Mouse (Mus musculus) gonadal fat pad, adult 2 months (tissue): ENCODE data around the gene Gm20708. TPM values are rescaled to one million over a fixed set of nuclear protein-coding genes. Genes with fewer than 3 reads are reported as not detected.

Experiments
- DNase-seq: peaks from one replicate; pipeline ENCODE4 v3.0.0-alpha.2; 2012; ENCODE audit warnings: low read depth
- polyA plus RNA-seq: library from polyadenylated mRNA; depleted of rRNA; stranded (reverse); fragments of >200 nt; gene quantifications from 2 replicates; pipeline ENCODE4 v1.2.3, GENCODE M21; 2012; rRNA removed

Gm20708 gene
- polyA plus RNA-seq = 0.15 TPM in 1 of 2 replicates, not detected in the other

DNA sequence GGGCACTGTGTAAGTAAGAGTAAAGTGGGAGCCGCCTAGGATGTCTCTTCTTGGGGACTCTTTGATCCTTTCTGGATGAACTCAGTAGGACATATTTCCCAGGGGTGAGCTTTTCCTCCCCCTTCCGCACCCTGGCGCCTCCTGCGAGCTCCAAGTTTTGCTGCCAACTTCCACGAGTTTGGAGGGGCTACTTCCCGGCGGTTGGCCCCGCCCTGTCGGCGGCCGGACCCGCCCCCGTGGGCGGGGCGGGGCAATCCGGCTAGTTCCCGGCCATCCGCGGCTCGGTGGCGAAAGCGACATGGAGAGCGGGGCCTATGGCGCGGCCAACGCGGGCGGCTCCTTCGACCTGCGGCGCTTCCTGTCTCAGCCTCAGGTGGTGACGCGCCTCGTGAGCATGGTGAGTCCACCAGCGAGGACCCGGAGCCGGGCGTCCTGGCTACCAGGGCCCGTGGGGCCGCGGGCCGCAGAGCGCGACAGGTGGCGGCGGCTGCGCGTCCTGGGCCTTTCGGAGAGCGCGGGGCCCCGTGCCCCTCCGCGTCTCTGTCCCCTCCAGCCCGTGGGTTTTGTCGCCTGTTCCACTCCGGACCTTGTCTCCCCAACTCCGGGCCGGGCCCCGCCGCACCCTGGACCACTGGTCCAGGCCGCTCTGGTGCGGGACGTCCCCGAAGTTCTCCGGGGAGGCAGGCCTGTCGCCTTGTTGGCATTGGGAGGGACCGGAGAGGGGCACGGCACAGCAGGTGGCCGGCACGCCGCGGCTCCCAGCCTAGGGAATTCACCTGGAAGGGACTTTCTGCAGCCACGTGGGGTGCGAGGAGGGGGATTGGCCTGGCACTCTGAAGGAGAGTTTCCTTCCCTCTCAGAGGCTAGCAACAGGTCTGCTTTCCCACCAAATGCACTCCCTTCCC, at the start of gene Gm20708, which contains the start of gene Syngr2:
Gene Gm20708, plus strand, starts transcription at position 262 of the 905 bp plus-strand sequence.
Gene Syngr2, plus strand, starts transcription at position 262 of the 905 bp plus-strand sequence.
- no peak for DNase-seq

DNA sequence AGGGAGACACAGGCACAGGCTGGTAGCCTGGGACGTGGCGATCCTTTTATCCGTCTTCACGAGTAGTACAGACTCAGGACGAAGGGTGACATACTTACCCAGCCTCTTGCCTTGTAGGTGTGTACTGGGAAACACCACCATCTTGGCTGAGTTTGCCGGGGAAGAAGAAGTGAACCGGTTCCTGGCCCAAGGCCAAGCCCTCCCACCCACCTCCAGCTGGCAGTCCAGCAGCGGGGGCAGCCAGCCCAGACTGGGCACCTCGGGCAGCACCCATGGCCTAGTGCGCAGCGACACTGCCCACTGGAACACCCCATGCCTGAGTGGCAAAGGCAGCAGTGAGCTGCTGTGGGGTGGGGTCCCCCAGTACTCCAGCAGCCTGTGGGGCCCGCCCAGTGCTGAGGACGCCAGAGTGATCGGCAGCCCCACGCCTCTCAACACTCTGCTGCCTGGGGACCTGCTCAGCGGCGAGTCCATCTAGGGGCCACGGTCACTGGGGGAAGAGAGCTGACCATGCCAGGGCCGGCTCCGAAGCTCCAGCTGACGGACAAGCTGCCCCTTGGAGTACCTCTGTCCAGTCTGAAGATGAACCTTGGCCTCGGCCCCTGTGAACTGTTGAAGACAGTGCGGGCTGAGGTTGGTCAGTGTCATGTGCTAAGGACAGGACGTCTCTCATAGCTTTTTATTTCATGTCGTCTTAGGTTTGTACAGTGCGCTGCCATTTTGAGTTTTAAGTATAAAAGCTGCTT, 48.9 kb upstream of the Gm20708 start:
- no peak for DNase-seq

DNA sequence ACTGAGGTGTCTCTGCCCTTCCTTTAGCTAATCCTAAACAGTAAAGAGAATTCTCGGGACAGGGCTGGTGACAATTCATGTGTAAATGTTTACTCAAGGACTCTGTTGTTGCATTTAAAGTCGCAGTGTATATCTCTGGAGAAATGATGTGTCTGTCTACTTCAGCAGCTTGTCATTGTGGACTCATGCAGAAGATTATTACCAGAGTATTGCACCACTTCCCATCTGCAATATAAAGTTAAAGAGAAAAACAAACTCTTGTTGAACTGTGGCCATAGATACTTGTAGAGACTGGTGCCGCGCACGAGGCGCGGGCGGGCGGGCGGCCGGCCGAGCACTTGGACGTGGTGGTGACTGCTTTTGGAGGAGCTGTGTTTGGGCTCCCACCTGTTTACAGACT, 47.7 kb upstream of the Gm20708 start:
- DNase-seq = no peak

DNA sequence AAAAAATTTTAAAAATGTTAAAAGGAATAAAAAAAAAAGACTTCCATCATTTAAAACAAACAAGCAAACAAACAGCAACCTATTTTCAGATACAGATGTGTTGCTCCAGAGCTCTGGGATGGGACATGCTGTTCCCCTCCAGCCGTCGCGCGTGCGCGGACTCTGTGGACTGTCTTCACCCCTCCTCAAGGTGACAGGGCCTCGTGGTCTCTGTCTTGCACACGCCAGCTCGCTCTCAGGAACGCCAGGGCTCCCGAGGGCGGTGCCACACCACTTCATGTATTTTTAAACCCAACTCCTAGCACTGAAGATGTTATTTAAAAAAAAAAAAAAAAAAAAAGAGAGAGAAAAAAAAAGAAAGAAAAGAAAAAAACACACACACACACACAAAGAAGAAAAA, 47.2 kb upstream of the Gm20708 start:
- DNase-seq = no peak

- DNase-seq = no peak
These were observed 45.1 kb upstream of the Gm20708 start for GRCm38 (mm10) chr11:117764319-117764718.

GRCm38 (mm10) chr11:117765361-117765760, 44.1 kb upstream of the Gm20708 start:
- DNase-seq = no peak

DNA sequence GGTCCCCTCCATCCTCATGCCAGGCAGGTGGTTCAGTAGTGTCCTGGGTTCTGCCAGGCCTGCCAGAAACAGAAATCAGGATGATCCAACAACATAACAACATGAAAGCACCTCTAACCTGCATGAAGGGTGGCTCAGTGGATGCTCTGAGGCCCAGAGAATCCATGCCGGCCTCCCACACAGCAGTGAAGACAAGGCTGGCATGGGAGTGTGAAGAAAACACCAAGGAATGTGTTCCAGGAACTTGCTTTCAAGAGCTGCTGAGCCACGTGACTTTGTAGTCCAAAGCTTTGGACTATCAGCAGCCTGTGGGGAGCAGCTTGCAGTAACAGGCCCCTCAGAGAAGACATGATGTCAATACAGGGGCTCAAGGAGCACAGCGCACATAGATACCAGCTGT, 43.2 kb upstream of the Gm20708 start:
- no peak for DNase-seq

- DNase-seq = no peak
These were observed 40.5 kb upstream of the Gm20708 start for GRCm38 (mm10) chr11:117768725-117769682.

- DNase-seq = no peak
These were observed 39.8 kb upstream of the Gm20708 start for GRCm38 (mm10) chr11:117769683-117770047.

- DNase-seq = no peak
These were observed 39.1 kb upstream of the Gm20708 start for GRCm38 (mm10) chr11:117770407-117770806.

DNA sequence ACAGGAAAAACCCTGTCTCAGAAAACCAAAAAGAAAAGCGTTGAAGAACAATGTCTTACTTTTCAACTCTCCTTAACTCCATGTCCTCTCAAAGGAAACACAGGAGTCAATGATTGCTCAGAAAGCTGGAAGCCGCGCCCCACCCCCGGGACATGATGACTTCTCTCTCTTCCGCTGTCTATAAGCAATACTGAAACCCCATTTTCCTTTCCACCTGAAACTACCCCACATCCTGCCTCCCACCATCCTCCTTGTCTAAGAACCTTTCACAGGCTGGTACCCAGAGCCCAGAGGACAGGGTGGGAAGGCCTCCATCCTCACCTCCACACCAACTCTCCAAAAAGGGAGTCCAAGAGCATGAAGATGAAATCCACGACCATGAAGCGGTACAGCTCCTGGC, 37.1 kb upstream of the Gm20708 start:
- no peak for DNase-seq

- DNase-seq = no peak
These were observed 34.5 kb upstream of the Gm20708 start for GRCm38 (mm10) chr11:117774925-117775324.

DNA sequence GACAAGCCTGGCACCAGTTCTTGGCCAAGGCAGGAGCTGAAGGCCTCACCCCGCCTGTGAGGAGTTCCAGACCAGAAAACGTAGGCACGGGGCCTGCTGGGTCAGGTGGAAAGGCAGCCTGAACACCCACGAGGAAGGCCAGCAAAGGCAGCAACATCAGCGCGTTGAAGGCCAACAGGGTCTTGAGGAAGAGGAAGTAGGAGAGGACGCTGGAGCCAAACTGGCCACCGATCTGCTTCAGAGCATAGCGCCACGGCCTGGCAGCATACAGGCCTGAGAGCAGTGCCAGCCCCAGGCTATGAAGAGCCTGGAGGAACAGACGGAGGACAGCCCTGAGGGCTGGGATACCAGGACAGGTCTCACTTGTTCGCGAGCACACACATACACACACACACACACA, 33.9 kb upstream of the Gm20708 start:
- DNase-seq = no peak

GRCm38 (mm10) chr11:117776085-117776792, 33.2 kb upstream of the Gm20708 start:
- no peak for DNase-seq

DNA sequence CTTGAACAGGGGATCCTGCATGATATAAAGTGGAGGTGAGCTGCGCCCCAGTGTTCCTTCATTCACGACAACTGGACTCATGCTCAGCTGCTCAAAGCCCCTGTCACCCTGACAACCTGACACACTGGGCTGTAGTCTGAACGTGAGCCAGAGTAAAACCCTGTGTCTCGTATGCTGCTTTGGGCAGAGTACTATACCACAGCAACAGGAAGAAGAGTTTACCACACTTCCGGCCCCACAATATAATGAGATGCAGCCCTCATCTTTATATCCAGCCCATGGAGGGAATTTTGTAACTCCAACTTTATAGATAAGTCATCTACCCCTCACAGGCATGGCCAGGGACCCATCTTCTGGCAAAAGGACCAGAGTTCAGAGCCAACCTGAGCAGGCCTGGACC, 32.4 kb upstream of the Gm20708 start:
- no peak for DNase-seq

DNA sequence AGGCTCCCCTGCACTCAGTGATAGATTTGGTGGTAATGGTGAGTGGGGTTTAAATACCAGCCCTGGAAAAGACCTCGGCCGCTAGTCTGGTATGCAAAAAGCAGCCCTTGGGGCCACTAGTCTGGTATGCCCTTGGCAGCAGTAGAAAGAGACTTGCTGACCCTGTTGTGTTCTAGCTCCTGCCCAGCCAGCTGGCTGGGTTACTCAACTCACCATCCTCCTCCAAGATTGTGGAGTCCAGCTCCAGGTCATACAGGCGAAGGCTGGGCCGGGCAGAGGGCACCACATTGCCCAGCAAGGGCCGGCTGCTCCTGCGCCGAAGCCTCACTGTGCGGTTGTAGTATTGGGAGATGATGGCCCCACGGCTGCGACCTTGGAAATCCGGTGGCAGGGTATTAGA, 31.4 kb upstream of the Gm20708 start:
- DNase-seq = no peak

GRCm38 (mm10) chr11:117778851-117779433, 30.5 kb upstream of the Gm20708 start:
- DNase-seq = no peak

GRCm38 (mm10) chr11:117779434-117780198, 29.9 kb upstream of the Gm20708 start:
- DNase-seq = no peak

GRCm38 (mm10) chr11:117780199-117780515, 29.3 kb upstream of the Gm20708 start:
- peak; percentile 26 for DNase-seq

DNA sequence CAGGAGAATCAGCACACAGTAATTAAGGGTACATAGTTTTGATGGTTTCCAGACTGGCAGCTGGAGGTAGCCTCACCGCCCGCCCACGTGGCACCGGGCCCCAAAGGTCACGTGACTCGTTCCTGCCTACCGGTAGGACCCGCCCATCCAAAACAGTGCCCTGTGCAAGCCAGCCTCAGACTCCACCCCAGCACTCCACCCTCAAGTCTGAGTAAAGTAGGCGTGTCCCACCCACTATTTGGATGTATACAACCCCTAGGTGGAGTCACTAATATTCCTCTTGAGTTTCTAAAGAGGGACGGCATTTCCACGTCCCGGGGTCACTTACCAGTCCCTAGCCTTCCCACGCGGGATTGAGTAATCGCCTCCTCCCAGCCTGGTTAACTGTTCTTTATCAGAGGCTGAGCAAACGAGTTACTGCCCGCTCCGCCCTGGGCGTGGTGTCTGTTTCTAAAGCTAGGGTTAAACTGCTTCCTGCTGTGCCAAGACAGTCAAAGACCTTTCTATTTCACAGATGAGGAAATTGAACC, 28.8 kb upstream of the Gm20708 start:
- DNase-seq = peak; percentile 100
